Mouse (Mus musculus) frontal cortex, postnatal 10 days (tissue): Measurements from ENCODE around the gene Nr3c2.

Experiments
- DNase-seq, 2 experiments: peaks; one replicate each; pipeline ENCODE4 v3.0.0; 2022; ENCODE audit warnings: low spot score in 2 of 2, mixed read lengths in 1 of 2

The Nr3c2 gene

GRCm38 (mm10) chr8:76971761-76972404, 72.6 kb downstream of the Nr3c2 start:
- DNase-seq, result no peak

DNA sequence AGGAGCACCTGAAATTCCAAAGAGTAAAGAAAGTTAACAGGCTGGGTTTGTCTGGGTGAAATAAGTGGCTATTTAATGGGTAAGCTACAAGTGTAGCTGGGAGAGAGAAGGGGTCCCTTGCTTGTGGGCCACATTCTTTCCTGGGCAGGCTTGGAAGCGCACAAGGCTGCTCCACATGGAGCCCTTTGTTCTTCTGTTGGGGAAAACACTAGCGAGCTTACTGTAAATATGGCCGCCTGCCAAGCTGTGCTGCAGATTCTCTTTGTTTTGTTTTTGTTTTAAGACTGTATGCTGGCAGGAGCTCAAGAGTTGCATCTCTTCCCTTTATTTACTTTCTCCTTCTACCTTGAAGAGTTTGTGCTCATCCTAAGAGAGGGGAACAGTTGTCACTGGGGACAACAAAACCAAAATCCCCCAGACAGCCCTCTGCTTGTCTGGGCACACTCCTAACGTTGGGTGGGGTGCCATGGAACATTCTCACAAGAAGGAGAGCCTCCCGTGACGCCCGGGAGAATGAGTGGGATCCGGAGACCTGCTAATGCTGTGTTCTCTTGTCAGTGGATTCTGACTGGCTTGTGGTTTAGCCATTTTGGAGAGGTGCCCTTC, 73.8 kb downstream of the Nr3c2 start:
- DNase-seq, result peak; percentile 10 to 24

- no peak for DNase-seq
These were observed 78.7 kb downstream of the Nr3c2 start for GRCm38 (mm10) chr8:76977907-76978306.

GRCm38 (mm10) chr8:76984082-76984481, 84.8 kb downstream of the Nr3c2 start:
- DNase-seq, result no peak

GRCm38 (mm10) chr8:76984851-76985250, 85.6 kb downstream of the Nr3c2 start:
- DNase-seq, result no peak

DNA sequence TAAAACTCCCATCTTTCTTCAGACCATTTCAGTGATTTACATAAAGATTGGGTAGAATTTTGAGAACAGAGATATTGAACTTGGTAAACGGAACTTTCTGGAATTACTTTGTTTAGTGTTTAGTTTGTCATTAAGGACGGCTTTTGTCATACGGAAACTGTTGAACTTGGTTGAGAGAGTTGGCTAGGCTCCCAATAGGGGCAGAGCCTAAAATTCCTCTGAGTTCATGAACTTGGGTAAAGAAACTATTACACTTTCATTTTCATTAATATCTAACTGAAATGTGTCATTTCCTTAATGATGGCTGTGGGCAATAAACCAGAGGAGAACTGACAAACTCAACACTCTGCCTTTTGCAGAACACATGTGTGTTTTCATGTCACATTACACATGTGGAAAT, 88.6 kb downstream of the Nr3c2 start:
- DNase-seq, result no peak

DNA sequence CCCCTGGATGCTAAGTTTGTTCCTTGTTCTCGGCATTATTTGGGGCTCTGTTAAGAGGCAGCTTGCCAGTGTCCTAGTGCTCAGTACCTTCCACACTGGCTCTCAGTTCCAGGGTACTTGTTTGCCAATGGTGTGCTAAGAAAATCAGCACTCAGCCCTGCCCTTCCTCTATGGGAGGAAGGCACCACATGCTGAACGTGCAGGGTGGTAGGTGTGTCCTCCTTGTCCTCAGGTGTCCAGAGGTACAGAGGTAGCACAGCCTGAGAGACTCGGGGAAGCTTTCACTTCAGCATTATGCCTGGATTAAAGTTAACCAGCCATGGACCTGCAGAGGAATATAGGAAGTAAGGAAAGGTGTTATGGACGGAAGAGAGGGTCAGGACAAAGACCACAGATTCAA, 99.0 kb downstream of the Nr3c2 start:
- DNase-seq, result no peak

- no peak for DNase-seq
These were observed 110.2 kb downstream of the Nr3c2 start for GRCm38 (mm10) chr8:77009425-77009824.

DNA sequence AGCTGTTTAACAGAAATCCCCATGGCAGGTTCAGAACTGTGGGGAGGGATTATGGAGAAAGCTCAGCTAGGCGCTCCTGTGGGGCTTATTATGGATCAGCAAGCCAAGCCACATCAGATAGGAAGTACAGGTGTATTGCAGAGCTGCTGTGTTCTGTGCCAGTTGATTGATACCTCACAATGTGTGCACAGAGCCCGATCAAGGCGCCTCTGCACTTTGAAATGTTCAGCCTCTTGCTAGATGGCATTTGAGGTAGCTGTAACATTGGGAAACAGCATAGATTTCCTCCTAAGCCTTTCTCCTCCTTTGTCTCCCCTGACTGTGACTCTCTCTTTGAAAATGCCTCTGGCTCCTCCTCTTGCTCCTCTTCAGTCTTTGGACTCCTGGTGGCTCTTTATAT, 112.7 kb downstream of the Nr3c2 start:
- no peak for DNase-seq

DNA sequence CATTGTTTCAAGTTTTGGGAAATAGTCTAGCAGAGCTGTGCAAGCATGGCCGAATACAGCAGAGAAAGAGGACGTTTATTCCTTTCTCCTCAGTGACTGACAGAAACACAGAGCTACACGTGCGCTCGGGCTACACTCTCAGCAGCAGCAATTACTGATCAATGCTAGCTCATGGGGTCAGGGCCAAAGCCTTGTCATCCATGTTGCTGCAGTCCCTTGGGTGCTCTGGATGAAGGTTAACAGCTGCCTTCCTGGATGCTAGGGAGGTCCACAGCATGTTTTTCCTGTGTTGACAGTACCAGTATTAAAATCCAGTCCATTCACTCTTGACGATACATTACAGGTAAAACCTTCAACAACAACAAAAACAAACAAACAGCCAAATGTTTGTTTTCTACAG, 113.4 kb downstream of the Nr3c2 start:
- DNase-seq, result no peak

DNA sequence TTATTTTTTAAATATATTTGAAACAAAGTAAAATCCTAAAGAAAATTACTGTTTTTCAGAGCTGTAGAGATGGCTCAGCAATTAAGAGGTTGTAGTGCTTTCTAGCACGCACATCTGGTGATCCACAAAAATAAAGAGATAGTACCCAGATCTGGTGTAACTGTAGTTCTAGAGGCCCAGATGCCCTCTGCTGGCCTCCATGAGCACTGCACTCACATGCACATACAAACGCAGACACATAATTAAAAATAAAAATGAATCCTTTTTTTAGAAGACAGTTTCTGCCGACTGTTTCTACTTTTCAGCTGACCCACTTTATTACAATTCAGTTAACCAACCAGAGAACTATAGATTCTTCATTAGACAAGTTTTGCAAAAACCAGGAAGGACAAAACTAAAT, 117.5 kb downstream of the Nr3c2 start:
- DNase-seq, result no peak

DNA sequence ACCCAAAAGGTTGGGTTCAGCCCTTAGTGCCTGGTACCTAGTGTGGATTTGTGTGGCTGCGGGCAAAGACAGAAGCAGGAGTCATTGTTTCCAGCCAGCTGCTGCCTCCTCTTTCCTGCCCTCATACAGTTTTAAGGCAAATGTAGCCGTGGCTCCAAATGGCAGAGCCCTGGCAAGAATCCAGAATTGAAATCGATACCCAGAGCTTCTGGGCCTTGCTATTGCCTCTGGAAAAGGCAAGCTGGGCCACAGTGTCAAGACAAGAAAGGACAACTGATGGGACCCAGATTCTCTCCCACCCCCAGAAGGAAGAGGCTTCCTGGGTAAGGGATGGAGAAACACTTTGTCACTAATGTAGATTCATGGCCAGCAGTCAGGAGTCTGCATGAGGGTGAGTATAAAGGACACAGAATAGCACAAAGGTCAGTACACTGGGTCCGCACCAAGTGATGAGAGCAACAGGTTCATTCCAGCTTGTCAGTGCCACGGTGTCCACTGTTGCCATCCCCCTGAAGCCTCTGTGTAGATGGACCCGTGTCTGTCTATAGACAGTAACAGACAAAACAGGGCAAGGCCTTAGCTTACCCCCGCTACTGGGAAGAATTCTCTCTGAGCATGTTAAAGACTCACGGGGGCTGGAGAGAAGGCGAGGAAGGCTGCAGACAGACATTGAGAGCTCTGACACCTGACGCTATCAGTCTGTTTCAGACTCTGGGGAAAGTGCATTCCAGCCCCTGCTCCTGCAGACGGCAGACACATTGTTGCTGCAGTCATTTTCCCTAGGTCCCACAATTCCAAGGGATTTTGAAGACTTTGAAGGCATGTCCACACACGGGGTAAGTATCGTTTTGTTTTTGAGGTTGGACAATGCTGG, 124.8 kb downstream of the Nr3c2 start:
- DNase-seq, result no peak

GRCm38 (mm10) chr8:77031213-77031612, 132.0 kb downstream of the Nr3c2 start:
- no peak for DNase-seq

- DNase-seq, result no peak
These were observed 134.6 kb downstream of the Nr3c2 start for GRCm38 (mm10) chr8:77033706-77034464.

DNA sequence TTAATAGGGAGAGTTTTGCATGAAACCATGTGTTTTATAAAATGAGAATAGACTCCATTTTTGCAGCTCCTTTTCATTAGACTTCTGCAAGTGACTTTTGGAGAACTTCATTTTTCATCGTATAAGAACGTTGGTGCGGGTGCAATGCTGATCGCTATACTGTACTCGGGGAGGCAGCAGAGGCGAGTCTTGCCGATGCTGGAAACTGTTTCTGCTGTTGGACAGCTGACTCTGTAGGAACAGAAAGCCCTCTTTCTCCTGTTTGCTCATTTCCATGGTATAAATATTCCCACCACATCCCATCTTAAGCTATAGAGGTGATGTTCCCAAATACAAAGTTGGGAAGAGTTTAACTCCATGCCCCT, 135.2 kb downstream of the Nr3c2 start:
- no peak for DNase-seq

GRCm38 (mm10) chr8:77041214-77041613, 142.0 kb downstream of the Nr3c2 start:
- DNase-seq, result no peak

DNA sequence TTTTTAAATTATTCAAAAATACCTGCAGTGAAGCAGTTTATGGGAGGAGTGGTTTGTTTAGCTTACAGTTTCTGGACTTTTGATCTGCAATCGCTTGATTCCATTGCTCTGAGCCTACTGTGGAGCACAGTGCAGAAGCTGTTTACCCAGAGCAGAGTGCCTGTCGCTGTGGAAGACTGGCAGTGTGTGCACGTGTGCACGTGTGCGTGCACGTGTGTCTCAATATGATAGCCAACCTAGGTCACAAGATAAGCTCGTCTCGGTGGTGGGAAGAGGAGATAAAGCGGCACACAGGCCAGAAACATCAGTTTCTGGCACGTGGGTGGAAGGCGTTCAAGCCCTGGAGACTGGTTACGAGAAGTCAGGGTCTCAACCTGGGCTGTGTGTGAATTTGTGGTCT, 145.6 kb downstream of the Nr3c2 start:
- DNase-seq, result no peak

DNA sequence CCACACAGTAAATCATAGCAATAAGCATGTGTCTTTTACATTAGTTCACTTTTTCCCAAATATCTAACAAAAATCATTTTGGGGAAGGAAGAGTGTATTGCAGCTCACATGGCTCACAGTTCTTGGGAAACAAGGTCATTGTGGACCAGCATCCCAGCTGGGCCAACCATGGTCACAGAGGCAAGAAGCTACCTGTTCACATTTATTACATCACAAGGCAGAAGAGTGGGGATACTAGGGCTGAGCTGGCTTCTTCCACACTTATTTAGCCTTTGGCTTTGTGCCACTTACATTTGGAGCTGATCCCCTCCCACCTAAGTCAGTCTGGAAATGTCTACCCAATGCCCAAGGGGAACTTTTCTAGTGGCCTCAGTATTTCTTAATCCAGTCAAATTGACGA, 146.5 kb downstream of the Nr3c2 start:
- DNase-seq, result no peak

DNA sequence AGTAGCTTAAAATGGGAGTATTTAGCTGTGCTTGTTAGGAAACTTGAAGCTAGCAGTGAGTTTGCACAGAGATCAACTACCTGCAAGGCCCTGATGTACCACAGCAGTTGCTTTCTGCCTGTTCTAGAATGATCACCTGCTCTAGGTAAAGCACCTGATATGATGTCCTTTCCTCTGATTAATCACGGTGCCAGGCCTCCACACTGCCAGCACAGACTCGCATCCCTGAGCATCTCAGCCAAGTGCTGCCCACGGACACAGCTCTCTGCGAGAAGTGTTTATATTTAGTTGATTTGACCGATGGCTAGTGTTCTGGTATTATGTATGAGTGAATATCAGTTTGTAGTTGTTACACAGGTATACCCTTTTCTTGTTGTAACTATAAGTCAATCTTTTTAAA, 147.0 kb downstream of the Nr3c2 start:
- no peak for DNase-seq

GRCm38 (mm10) chr8:77046731-77047130, 147.5 kb downstream of the Nr3c2 start:
- no peak for DNase-seq

- DNase-seq, result no peak
These were observed 152.4 kb downstream of the Nr3c2 start for GRCm38 (mm10) chr8:77051399-77052275.
